Mouse (Mus musculus) hindbrain, postnatal 0 days (tissue): ENCODE results near the gene Atp1a4. TPM values are rescaled to one million over a fixed set of nuclear protein-coding genes. Genes with fewer than 3 reads are reported as not detected.
A peak's percentile ranks its signal among the peaks of the same experiment; 100 is the strongest.
"Not testable (repeated sequence)": the region's sequence is repeated elsewhere in the genome, so short reads cannot be mapped to it uniquely, and the experiment has no call there.

Experiments
- ATAC-seq: fragments of 200-750 bp; cut with Nextera tagmentation; 2 replicates; pipeline ENCODE4 v1.8.0; 2017; ENCODE audit warnings: mild to moderate bottlenecking, moderate TSS enrichment, moderate library complexity
- DNase-seq: peaks from one replicate; pipeline ENCODE4 v3.0.0-alpha.2; 2015; ENCODE audit warnings: low spot score
- H3K27ac ChIP-seq: fragments of 300-500 bp; sonication (generic); 2 replicates; pipeline ENCODE4 v1.5.1; 2014; ENCODE audit warnings: mild to moderate bottlenecking
- H3K27me3 ChIP-seq: fragments of 300-500 bp; sonication (generic); 2 replicates; pipeline ENCODE4 v1.6.1; 2014; ENCODE audit warnings: low read length, mixed read lengths; ENCODE audit not compliant: insufficient read depth
- H3K36me3 ChIP-seq: fragments of 300-500 bp; sonication (generic); 2 replicates; pipeline ENCODE4 v1.6.1; 2014; ENCODE audit warnings: low read length, mixed read lengths; ENCODE audit not compliant: insufficient read depth
- H3K4me1 ChIP-seq: fragments of 300-500 bp; sonication (generic); 2 replicates; pipeline ENCODE4 v1.6.1; 2014; ENCODE audit warnings: antibody characterized with exemption, low read length, mixed read lengths; ENCODE audit not compliant: insufficient read depth
- H3K4me2 ChIP-seq: fragments of 300-500 bp; sonication (generic); 2 replicates; pipeline ENCODE4 v1.6.1; 2014; ENCODE audit warnings: low read depth, mild to moderate bottlenecking, low read length, moderate library complexity, mixed read lengths
- H3K4me3 ChIP-seq: fragments of 300-500 bp; sonication (generic); 2 replicates; pipeline ENCODE4 v1.5.1; 2014; ENCODE audit warnings: low read length
- H3K9ac ChIP-seq: fragments of 300-500 bp; sonication (generic); replicated peaks from 2 replicates; pipeline ENCODE4 v1.6.1; 2014; ENCODE audit warnings: mild to moderate bottlenecking, low read length, moderate library complexity, mixed read lengths
- H3K9me3 ChIP-seq: fragments of 300-500 bp; sonication (generic); 2 replicates; pipeline ENCODE4 v1.6.1; 2016; ENCODE audit warnings: low read length, mixed read lengths
- CTCF ChIP-seq: IDR thresholded peaks from 2 replicates; pipeline ENCODE4 v1.5.1; 2016; ENCODE audit warnings: antibody characterized with exemption, control low read depth, low read depth
- WGBS: fragments of 180-500 bp; shearing (Covaris S2); extraction: QIAGEN DNeasy Blood & Tissue Kit; methylation state at CpG from one replicate; pipeline ENCODE4 v1.1.7; 2014; 5-methylcytosine and 5-hydroxymethylcytosine counted together
- polyA plus RNA-seq: library from polyadenylated mRNA; unstranded; fragments of >200 nt; fragmentation: Nextera tagmentation; extraction: Ambion mirVana; gene quantifications from 2 replicates; pipeline ENCODE4 v1.2.1, GENCODE M21; 2015
- total RNA-seq: library from RNA; depleted of rRNA; stranded (reverse); fragments of >200 nt; gene quantifications from 2 replicates; pipeline ENCODE4 v1.2.3, GENCODE M21; 2014

The Atp1a4 gene
- total and polyA plus RNA-seq, 2 experiments from 2014 or later: 0.05 to 0.10 TPM

DNA sequence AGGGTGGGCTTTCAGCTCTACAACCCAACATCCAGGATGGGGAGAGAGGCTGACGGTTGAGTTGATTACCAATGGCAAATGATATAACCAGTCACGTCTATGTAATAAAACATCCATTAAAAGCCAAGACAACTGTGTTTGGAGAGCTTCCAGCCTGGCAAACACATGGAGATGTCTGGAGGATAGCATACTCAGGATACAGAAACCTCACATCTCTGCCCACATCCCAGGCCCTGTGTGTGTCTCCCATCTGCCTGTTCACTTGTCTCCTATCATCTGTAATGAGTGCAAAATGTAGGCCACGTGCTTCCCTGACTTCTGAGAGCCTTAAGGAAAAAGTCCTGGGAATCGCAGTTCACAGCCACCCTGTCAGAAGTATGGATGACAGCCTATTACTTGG lies 11.0 kb downstream of the Atp1a4 start:
- Histone ChIP-seq H3K27me3 (no peaks in the 10 kb centered on the region), H3K36me3 (no peaks in the 10 kb centered on the region), H3K9ac (no peak overlapping the region), H3K4me2 (no peak overlapping the region), H3K4me3 (no peak overlapping the region), H3K27ac (no peak overlapping the region), H3K9me3 (no peaks in the 10 kb centered on the region), H3K4me1 (no peaks in the 10 kb centered on the region)
- DNase-seq (no peak), ATAC-seq (peak; percentile 13; the same call in 1 of the 2 replicates)
- TF ChIP-seq CTCF: no peak
- 59% methylated on average over 4 of the region's 4 CpGs for WGBS

DNA sequence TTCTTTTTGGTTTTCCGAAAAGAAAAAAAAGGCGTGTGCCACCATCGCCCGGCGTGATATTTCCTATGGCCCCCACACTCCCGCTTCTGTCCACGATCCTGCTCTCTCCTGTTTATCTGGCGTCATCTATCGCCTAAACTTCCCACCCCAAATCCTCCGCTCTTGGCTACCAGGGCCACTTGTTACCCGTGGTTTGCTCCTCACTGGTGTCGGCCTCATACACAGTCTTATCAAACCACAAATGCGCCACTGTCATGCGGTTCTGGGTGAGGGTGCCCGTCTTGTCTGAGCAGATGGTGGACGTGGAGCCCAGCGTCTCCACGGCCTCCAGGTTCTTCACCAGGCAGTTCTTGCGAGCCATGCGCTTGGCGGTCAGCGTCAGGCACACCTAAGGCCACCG lies 13.6 kb downstream of the Atp1a4 start:
- not testable (repeated sequence) for H3K27ac ChIP-seq, H3K9ac ChIP-seq, H3K4me3 ChIP-seq, H3K9me3 ChIP-seq, ATAC-seq, DNase-seq, H3K36me3 ChIP-seq, H3K4me1 ChIP-seq, H3K27me3 ChIP-seq
- WGBS: 54% methylated on average over 23 of the region's 23 CpGs
- 0 out of 2 replicates have a peak overlapping the region, but pooled peaks have one; percentile 10 for H3K4me2 ChIP-seq

DNA sequence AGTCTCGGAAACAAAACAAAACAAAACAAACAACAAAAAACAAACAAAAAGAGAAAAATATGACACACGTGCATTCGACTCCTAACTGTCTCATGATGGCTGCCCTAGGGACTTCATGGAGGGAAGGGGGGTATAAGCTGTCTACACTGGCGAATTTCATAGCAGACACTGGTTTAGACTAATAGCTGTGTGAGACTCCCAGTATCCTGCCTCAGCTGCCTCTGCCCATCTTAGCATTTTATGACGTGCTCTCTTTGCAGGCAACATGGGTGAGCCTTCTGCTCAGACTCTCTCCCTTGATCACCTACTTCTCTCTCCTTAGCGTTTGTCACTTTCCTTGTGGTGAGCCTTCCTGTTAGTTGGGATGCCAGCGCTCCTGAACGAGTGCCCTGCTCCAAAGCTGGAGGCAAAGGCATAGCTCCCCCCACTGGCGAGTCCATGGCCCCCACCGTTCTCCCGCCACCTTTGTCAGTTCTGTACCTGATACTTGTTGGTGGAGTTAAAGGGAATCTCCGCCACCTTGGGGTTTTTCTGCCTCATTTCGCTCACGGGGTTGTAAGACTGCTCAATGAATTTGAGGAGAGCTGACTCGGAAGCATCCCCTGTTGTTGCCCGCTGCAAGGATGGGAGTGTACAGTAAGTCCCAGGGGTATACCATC lies 14.5 kb downstream of the Atp1a4 start:
- Histone ChIP-seq H3K27ac (no peak overlapping the region), H3K9me3 (no peaks in the 10 kb centered on the region), H3K4me1 (peaks cover 4% of the 10 kb centered on the region), H3K4me3 (no peak overlapping the region), H3K36me3 (no peaks in the 10 kb centered on the region), H3K9ac (no peak overlapping the region), H3K27me3 (no peaks in the 10 kb centered on the region), H3K4me2 (no peak overlapping the region)
- WGBS: 29% methylated on average over 16 of the region's 16 CpGs
- DNase-seq: peak; percentile 30
- TF ChIP-seq CTCF: peak; percentile 36
- no peak for ATAC-seq

DNA sequence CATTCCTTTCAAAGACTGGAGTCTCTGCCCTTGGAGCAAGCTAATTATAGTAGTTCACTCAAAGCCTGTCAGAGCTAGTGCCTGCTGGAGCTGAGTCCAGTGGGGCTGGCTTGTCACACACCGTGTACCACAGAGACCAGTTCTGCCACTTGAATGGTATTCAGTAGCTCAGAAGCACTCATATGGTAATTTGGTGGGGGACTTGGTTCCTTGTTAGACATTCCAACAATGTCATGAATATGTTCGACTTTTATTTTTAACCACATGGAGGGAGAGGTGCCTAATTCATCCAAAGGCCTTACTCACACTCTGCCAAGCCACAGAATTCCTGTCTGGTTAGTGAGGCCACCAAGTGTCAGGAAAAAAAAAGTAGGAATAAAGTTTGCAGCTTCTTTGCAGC lies 15.8 kb downstream of the Atp1a4 start:
- ATAC-seq (peak; percentile 85), DNase-seq (peak; percentile 53)
- TF ChIP-seq CTCF: no peak
- peaks cover 4% of the 10 kb centered on the region for H3K4me1 ChIP-seq
- no peak overlapping the region for H3K9ac ChIP-seq
- H3K27ac ChIP-seq: peak overlapping the region; percentile 16; the same call in 1 of the 2 replicates
- no peak overlapping the region for H3K4me2 ChIP-seq
- no peak overlapping the region for H3K4me3 ChIP-seq
- H3K27me3 ChIP-seq: no peaks in the 10 kb centered on the region
- H3K36me3 ChIP-seq: no peaks in the 10 kb centered on the region
- 6% methylated on average over 2 of the region's 2 CpGs for WGBS
- no peaks in the 10 kb centered on the region for H3K9me3 ChIP-seq

DNA sequence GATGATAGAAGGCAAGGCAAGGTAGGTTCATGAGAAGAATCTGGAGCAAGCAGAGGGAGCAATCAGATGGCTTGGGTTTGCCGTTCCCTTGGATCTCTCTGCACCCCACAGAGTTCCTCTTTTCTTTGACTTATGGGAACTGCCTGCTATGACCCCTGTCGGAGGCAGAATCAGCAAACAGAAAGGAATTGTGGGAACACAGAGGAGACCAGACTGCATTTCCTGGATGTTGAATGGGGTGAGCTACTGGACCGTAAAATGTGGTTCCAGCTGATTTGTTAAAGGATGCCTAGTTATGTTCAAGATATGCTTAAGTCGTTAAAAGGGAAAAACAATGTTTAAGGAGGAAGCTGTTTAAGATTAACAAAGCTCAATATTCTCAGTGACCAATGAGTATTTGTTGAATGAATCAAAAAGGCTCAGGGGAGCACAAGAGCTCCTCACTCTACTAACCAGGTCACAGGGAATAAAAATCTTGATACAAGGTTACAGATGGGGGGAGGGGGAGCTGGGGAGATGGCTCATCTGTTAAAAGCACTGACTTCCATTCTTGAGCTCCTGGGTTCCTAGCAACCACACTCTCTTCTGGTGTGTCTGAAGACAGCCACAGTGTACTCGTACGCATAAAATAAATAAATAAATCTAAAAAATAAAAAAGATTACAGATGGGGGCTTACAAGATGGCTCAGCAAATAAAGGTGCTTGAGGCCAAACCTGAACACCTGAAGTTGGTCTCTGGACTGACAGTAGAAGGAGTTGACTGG lies 17.1 kb downstream of the Atp1a4 start:
- H3K9me3 ChIP-seq: no peaks in the 10 kb centered on the region
- no peak overlapping the region for H3K27ac ChIP-seq
- no peak overlapping the region for H3K4me3 ChIP-seq
- TF ChIP-seq CTCF: no peak
- ATAC-seq (no peak), DNase-seq (no peak)
- H3K27me3 ChIP-seq: no peaks in the 10 kb centered on the region
- H3K36me3 ChIP-seq: no peaks in the 10 kb centered on the region
- peaks cover 4% of the 10 kb centered on the region for H3K4me1 ChIP-seq
- H3K9ac ChIP-seq: no peak overlapping the region
- 14% methylated on average over 6 of the region's 6 CpGs for WGBS
- no peak overlapping the region for H3K4me2 ChIP-seq

DNA sequence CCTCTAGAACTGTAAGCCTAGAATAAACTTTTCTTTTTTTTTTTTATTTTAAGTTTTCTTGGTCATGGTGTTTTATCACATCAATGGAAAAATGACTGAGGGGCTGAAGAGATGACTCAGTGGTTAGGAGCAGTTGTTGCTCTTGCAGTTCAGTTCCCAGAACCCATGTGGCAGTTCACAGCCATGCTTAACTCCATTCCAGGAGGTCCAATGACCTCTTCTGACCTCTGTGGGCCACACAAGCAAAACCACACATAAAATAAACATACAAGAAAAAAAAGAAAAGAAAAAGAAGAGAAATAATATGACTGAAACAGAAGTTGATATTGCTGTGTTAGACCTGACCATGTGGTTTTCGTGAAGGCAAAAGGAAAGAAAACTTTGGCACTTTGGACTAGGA lies 29.0 kb downstream of the Atp1a4 start:
- Histone ChIP-seq H3K4me3 (no peak overlapping the region), H3K27ac (no peak overlapping the region), H3K36me3 (no peaks in the 10 kb centered on the region), H3K4me1 (no peaks in the 10 kb centered on the region), H3K9me3 (no peaks in the 10 kb centered on the region), H3K27me3 (no peaks in the 10 kb centered on the region), H3K9ac (no peak overlapping the region), H3K4me2 (no peak overlapping the region)
- ATAC-seq (no peak), DNase-seq (no peak)
- TF ChIP-seq CTCF: no peak
- WGBS: 79% methylated on average over 1 of the region's 1 CpGs

DNA sequence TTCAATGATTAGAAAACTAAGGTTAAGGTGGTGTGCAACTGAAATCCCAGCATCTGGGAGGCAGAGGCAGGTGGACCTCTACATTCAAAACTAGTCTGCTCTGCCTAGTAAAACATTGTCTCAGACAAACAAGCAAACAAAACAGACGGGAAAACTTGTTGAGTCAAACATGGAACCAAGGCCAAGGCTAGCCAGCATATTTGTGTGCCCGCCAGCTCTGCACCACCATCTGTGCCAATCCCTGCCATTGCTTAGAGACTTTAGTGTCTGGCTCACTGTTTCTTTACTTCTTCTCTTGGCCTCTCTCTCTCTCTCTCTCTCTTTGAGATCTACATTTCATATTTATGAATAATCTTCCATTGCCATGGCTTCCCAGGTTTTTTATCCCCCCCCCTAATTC lies 30.0 kb downstream of the Atp1a4 start:
- Histone ChIP-seq H3K27ac (no peak overlapping the region), H3K27me3 (no peaks in the 10 kb centered on the region), H3K4me3 (no peak overlapping the region), H3K9me3 (no peaks in the 10 kb centered on the region), H3K4me2 (no peak overlapping the region), H3K9ac (no peak overlapping the region), H3K36me3 (no peaks in the 10 kb centered on the region), H3K4me1 (no peaks in the 10 kb centered on the region)
- ATAC-seq: no peak
- TF ChIP-seq CTCF: no peak
- WGBS: 53% methylated on average over 2 of the region's 2 CpGs
- DNase-seq: no peak
